Mouse (Mus musculus): Measurements from ENCODE around the gene Morc1. TPM values are rescaled to one million over a fixed set of nuclear protein-coding genes. Genes with fewer than 3 reads are reported as not detected.
A peak's percentile ranks its signal among the peaks of the same experiment; 100 is the strongest.

Morc1 gene
- total and polyA plus RNA-seq, 2 experiments from 2014 or later, result 0.12 TPM; not detected in 1

- Histone ChIP-seq H3K4me3 (ENCODE audit: low read depth, low read length) (no peak overlapping the region), H3K9me3 (replicated peaks; ENCODE audit: control insufficient read depth, low read length) (no peaks in the 10 kb centered on the region), H3K4me1 (ENCODE audit: control insufficient read depth, insufficient read depth) (no peaks in the 10 kb centered on the region), H3K9ac (replicated peaks; ENCODE audit: low read depth, low read length) (no peak overlapping the region), H3K27me3 (ENCODE audit: control insufficient read depth, insufficient read depth, low read length) (no peaks in the 10 kb centered on the region), H3K4me2 (ENCODE audit: low read depth, low read length) (no peak overlapping the region), H3K36me3 (replicated peaks; ENCODE audit: control insufficient read depth, insufficient read depth, low read length) (no peaks in the 10 kb centered on the region), H3K27ac (ENCODE audit: low read depth) (no peak overlapping the region)
- no peak for DNase-seq (ENCODE audit: low spot score)
- WGBS, result 86% methylated on average over 3 of the region's 3 CpGs
- no peak for TF ChIP-seq EP300 (IDR thresholded peaks at IDR 0.05; ENCODE audit: low read depth)
- TF ChIP-seq CTCF (IDR thresholded peaks at IDR 0.05; ENCODE audit: low read depth), result no peak
- no peak for ATAC-seq (ENCODE audit: insufficient read depth, low read depth)
Measured at GRCm38 (mm10) chr16:48672664-48673063, 241.6 kb downstream of the Morc1 start.

GRCm38 (mm10) chr16:48675607-48676006 is 244.6 kb downstream of the Morc1 start:
- ATAC-seq (ENCODE audit: insufficient read depth, low read depth), result no peak
- H3K9me3 ChIP-seq (replicated peaks; ENCODE audit: control insufficient read depth, low read length), result no peaks in the 10 kb centered on the region
- no peaks in the 10 kb centered on the region for H3K4me1 ChIP-seq (ENCODE audit: control insufficient read depth, insufficient read depth)
- peak; percentile 65 for TF ChIP-seq CTCF (IDR thresholded peaks at IDR 0.05; ENCODE audit: low read depth)
- TF ChIP-seq EP300 (IDR thresholded peaks at IDR 0.05; ENCODE audit: low read depth), result no peak
- H3K27ac ChIP-seq (ENCODE audit: low read depth), result no peak overlapping the region
- H3K4me3 ChIP-seq (ENCODE audit: low read depth, low read length), result no peak overlapping the region
- 13% methylated on average over 10 of the region's 10 CpGs for WGBS
- no peak overlapping the region for H3K9ac ChIP-seq (replicated peaks; ENCODE audit: low read depth, low read length)
- peak; percentile 46 for DNase-seq (ENCODE audit: low spot score)
- no peaks in the 10 kb centered on the region for H3K27me3 ChIP-seq (ENCODE audit: control insufficient read depth, insufficient read depth, low read length)
- H3K36me3 ChIP-seq (replicated peaks; ENCODE audit: control insufficient read depth, insufficient read depth, low read length), result no peaks in the 10 kb centered on the region
- H3K4me2 ChIP-seq (ENCODE audit: low read depth, low read length), result 0 out of 2 replicates have a peak overlapping the region, but pooled peaks have one; percentile 6

GRCm38 (mm10) chr16:48676205-48676604 is 245.2 kb downstream of the Morc1 start:
- DNase-seq (ENCODE audit: low spot score) (no peak), ATAC-seq (ENCODE audit: insufficient read depth, low read depth) (no peak)
- H3K4me2 ChIP-seq (ENCODE audit: low read depth, low read length), result no peak overlapping the region
- no peak overlapping the region for H3K4me3 ChIP-seq (ENCODE audit: low read depth, low read length)
- H3K4me1 ChIP-seq (ENCODE audit: control insufficient read depth, insufficient read depth), result no peaks in the 10 kb centered on the region
- no peaks in the 10 kb centered on the region for H3K27me3 ChIP-seq (ENCODE audit: control insufficient read depth, insufficient read depth, low read length)
- H3K27ac ChIP-seq (ENCODE audit: low read depth), result no peak overlapping the region
- no peak overlapping the region for H3K9ac ChIP-seq (replicated peaks; ENCODE audit: low read depth, low read length)
- no peaks in the 10 kb centered on the region for H3K9me3 ChIP-seq (replicated peaks; ENCODE audit: control insufficient read depth, low read length)
- 56% methylated on average over 2 of the region's 2 CpGs for WGBS
- H3K36me3 ChIP-seq (replicated peaks; ENCODE audit: control insufficient read depth, insufficient read depth, low read length), result no peaks in the 10 kb centered on the region
- TF ChIP-seq CTCF (IDR thresholded peaks at IDR 0.05; ENCODE audit: low read depth) (no peak), EP300 (IDR thresholded peaks at IDR 0.05; ENCODE audit: low read depth) (no peak)

GRCm38 (mm10) chr16:48677381-48677780 is 246.3 kb downstream of the Morc1 start:
- WGBS, result 70% methylated on average over 5 of the region's 5 CpGs
- H3K36me3 ChIP-seq (replicated peaks; ENCODE audit: control insufficient read depth, insufficient read depth, low read length), result no peaks in the 10 kb centered on the region
- no peaks in the 10 kb centered on the region for H3K9me3 ChIP-seq (replicated peaks; ENCODE audit: control insufficient read depth, low read length)
- no peak for DNase-seq (ENCODE audit: low spot score)
- TF ChIP-seq EP300 (IDR thresholded peaks at IDR 0.05; ENCODE audit: low read depth), result no peak
- no peak for TF ChIP-seq CTCF (IDR thresholded peaks at IDR 0.05; ENCODE audit: low read depth)
- no peak for ATAC-seq (ENCODE audit: insufficient read depth, low read depth)
- no peak overlapping the region for H3K4me2 ChIP-seq (ENCODE audit: low read depth, low read length)
- H3K27me3 ChIP-seq (ENCODE audit: control insufficient read depth, insufficient read depth, low read length), result no peaks in the 10 kb centered on the region
- H3K4me1 ChIP-seq (ENCODE audit: control insufficient read depth, insufficient read depth), result no peaks in the 10 kb centered on the region
- no peak overlapping the region for H3K9ac ChIP-seq (replicated peaks; ENCODE audit: low read depth, low read length)
- H3K4me3 ChIP-seq (ENCODE audit: low read depth, low read length), result no peak overlapping the region
- no peak overlapping the region for H3K27ac ChIP-seq (ENCODE audit: low read depth)

GRCm38 (mm10) chr16:48678029-48678428 is 247.0 kb downstream of the Morc1 start:
- TF ChIP-seq CTCF (IDR thresholded peaks at IDR 0.05; ENCODE audit: low read depth), result no peak
- TF ChIP-seq EP300 (IDR thresholded peaks at IDR 0.05; ENCODE audit: low read depth), result no peak
- Histone ChIP-seq H3K27me3 (ENCODE audit: control insufficient read depth, insufficient read depth, low read length) (no peaks in the 10 kb centered on the region), H3K4me3 (ENCODE audit: low read depth, low read length) (no peak overlapping the region), H3K9ac (replicated peaks; ENCODE audit: low read depth, low read length) (no peak overlapping the region), H3K4me1 (ENCODE audit: control insufficient read depth, insufficient read depth) (no peaks in the 10 kb centered on the region), H3K9me3 (replicated peaks; ENCODE audit: control insufficient read depth, low read length) (no peaks in the 10 kb centered on the region), H3K27ac (ENCODE audit: low read depth) (no peak overlapping the region), H3K4me2 (ENCODE audit: low read depth, low read length) (no peak overlapping the region), H3K36me3 (replicated peaks; ENCODE audit: control insufficient read depth, insufficient read depth, low read length) (no peaks in the 10 kb centered on the region)
- WGBS, result 61% methylated on average over 1 of the region's 1 CpGs
- no peak for DNase-seq (ENCODE audit: low spot score)
- no peak for ATAC-seq (ENCODE audit: insufficient read depth, low read depth)

Other genes with a start within 250 kb of the Morc1 start
- gene Dppa4, start 147.5 kb upstream of the Morc1 start, total RNA-seq (2014; rRNA removed; ENCODE audit: low replicate concordance), result not detected in 2 replicates
- not detected in 2 replicates for gene Dppa4, start 147.5 kb upstream of the Morc1 start, polyA plus RNA-seq (2015; fragmentation: Nextera tagmentation; extraction: Ambion mirVana)
- not detected in 2 replicates for gene Dppa2, start 127.3 kb upstream of the Morc1 start, total RNA-seq (2014; rRNA removed; ENCODE audit: low replicate concordance)
- gene Dppa2, start 127.3 kb upstream of the Morc1 start, polyA plus RNA-seq (2015; fragmentation: Nextera tagmentation; extraction: Ambion mirVana), result not detected in 2 replicates
- gene Gm5485, start 18.8 kb upstream of the Morc1 start, total RNA-seq (2014; rRNA removed; ENCODE audit: low replicate concordance), result not detected in 2 replicates
- not detected in 2 replicates for gene Gm5485, start 18.8 kb upstream of the Morc1 start, polyA plus RNA-seq (2015; fragmentation: Nextera tagmentation; extraction: Ambion mirVana)

Data from heart, postnatal 0 days (tissue).